Mouse (Mus musculus) Muller cell, postnatal 12 days (primary cell): ENCODE results near the gene Rc3h1.
A peak's percentile ranks its signal among the peaks of the same experiment; 100 is the strongest.
"Not testable (repeated sequence)": the region's sequence is repeated elsewhere in the genome, so short reads cannot be mapped to it uniquely, and the experiment has no call there.

Experiments used
- DNase-seq: peaks from one replicate; pipeline ENCODE4 v3.0.0-alpha.2; 2015; ENCODE audit errors: inconsistent ontology term

Gene Rc3h1

DNA sequence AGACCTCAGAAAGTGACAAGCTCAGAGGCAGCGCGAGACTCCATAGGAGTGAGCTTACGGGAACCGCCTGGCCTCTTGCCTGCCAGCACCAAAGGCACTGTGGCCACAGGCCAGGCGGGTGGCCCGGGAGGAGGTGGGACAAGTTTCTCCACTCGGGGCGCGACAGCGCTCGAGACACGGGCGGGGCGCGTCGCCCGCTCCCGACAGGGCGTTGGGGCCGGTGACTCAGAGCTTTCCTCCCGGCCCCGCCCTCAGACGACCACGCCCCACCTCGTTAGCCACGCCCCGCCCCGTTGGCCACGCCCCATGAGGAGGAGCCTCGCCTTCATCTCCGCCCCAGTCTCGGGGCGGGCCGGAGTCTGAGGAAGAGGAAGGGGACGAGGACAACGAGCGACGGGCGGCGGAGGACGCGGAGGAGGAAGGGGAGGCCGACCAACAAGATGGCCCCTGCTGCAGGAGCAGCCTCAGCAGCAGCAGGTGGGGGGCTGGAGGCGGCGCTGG is at the start of gene Rc3h1:
Gene Rc3h1 (plus strand): TSS at position 362 of the 501 bp plus-strand sequence.
- peak; percentile 99 for DNase-seq

DNA sequence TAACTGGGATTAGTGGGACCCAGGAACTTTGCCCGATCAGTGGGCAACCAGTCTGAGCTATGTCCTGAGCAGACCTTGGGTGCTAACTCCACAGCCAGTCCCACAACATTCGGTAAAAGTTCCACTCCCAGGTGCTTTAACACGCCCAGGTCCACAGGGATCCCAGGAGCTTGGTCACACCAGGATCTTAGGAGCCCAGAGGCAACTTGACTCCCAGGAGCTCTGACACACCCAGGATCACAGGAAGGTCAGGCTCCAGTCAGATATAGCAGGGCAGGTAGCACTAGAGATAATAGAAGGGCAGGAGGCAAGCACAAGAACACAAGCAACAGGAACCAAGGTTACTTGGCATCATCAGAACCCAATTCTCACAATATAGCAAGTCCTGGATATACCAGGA is 48.1 kb upstream of the Rc3h1 start:
- DNase-seq, result no peak

DNA sequence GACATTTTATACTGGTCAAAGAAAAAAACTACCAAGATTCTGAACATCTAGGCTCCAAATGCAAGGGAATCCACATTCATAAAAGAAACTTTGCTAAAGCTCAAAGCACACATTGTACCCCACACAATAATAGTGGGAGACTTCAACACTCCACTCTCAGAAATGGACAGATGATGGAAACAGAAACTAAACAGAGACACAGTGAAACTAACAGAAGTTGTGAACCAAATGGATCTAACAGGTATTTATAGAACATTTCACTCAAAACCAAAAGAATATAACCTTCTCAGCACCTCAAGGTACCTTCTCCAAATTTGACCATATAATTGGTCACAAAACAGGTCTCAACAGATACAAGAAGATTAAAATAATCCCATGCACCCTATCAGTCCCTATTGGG is 46.3 kb upstream of the Rc3h1 start:
- not testable (repeated sequence) for DNase-seq

DNA sequence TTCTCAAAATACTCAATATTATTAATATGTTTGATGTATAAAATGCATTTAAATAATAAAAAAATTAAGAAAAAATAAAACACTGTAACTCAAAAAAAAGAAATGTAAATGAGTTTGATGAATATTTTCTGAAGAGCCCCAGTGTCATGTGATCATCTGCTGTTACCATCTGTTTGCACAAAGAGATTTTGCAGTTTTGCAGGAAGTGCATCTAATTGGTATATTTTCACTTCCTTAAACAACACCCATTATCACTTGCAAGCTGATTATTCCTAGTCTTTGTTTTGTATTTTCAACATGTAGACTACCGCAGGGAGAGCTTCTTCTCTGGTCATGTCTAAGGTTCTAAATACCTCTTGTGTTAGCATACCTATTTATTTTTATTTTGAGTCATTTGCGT is 45.1 kb upstream of the Rc3h1 start:
- DNase-seq, result no peak

DNA sequence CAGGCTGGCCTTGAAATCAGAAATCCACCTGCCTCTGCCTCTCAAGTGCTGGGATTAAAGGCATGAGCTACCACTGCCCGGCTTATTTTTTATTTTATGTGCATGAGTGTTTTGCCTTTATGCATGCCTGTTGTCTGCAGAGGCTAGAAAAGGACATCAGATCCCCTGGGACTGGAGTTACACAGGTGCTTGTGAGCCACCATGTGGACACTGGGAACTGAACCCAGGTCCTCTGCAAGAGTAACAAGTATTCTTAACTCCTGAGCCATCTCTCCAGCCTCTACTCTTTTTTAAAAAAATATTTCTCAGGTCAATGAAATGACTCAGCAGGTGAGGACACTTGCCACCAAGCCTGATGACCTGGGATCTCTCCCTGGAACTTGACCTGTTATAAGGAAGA is 44.6 kb upstream of the Rc3h1 start:
- DNase-seq, result no peak

DNA sequence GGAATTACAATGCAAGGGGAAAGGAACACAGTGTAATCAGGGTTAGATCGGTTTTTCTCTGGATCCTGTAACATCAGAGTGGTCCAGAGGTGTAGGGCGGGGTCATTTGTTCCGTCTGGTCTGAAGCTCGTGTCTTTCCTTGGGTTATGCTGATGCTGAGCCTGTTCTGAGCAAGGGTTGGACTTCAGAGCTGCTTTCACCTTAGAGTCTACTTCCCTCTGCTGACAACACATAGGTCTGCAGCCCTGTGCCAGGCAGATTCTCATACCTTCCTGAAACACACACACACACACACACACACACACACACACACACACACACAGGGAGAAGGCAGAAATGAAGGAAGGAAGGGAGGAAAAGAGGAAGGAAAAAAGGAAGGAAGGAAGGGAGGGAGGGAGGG is 43.2 kb upstream of the Rc3h1 start:
- DNase-seq, result no peak

DNA sequence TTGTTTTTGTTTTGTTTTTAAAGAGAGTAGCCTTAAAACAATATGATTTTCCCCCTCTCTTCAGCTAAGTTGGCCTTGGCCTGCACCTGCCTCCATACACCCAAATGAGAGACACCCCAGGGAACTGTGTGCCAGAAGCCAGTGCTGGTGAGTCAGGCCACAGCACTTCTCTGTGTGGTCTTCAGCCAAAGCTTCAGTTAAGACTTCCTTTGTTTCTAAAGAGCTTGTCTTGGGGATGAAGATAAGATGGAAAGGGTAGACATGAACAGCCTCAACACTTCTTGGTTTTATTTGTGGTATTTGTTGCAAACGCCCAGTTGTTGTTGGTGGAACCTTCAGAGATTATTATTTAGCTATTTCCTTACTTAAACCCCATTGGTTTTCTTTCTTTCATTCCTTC is 31.5 kb upstream of the Rc3h1 start:
- peak; percentile 20 for DNase-seq

DNA sequence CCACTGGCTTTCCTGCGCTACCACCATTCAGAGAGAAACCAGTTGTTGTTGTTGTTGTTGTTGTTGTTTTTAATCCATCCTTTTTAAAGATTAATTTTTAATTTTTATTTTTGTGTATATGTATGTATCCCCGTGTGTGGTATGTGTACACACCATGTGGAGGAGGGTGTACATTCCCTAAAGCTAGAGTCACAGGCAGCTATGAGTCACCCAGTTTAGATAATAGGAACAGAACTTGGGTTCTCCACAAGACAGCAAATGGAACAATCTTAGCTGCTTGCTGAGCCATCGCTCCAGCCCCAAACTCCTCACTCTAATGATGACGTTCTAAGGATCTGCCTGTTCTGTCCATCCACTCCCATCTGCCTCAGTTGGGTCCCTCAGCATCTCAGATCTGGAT is 29.2 kb upstream of the Rc3h1 start:
- peak; percentile 34 for DNase-seq

DNA sequence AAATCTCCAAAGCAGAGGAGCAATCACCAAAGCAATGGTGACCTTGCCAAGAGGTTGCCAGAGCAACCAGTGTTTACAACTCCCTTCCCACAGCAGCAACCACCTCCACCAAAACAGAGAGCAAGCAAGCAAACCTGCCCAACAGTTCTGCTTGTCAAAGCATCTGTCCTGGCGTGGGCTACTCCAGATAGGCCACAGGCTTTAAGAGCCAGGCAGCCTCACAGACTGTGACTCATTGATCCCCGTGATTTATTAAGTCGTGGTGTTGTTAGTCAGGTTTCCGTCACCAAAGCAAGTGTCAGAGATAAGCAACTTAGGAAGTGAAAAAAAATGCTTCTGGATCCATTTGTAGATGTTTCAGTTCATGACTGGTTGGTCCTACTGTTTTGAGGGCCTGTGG is 27.7 kb upstream of the Rc3h1 start:
- no peak for DNase-seq

DNA sequence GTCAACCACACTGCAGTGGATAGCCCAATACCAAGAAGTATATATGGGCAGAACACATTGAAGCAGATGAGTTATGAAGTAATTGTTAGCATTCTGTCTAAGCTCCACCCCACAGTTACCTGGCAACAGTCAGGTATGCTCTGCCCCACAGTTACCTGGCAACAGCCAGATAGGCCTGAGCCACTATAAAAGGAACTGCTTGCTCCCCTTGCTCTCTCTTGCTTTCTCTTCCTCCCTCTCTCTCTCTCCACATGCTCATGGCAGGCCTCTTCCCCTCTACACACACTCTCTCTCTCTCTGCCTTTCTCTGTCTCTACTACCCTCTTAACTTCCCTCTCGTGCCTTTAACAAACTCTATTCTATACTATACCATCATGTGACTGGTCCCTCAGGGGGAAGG is 24.8 kb upstream of the Rc3h1 start:
- not testable (repeated sequence) for DNase-seq

DNA sequence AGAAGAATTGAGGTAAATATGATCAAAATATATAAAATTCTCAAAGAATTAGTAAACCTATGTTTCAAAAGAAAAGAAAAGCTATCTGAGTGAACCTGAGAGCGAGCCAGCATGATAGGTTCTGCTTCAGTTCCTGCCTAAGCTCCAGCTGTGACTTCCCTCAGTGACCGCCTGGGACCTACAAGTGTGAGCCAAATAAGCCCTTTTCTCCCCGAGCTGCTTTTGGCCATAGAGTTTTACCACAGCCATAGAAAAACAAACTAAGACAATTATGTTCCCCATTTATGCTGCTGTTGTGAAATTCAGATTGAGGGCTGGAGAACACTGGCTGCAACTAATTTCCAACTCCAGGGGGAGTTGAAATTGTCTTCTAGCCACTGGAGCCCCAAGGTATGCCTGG is 24.2 kb upstream of the Rc3h1 start:
- DNase-seq, result no peak

DNA sequence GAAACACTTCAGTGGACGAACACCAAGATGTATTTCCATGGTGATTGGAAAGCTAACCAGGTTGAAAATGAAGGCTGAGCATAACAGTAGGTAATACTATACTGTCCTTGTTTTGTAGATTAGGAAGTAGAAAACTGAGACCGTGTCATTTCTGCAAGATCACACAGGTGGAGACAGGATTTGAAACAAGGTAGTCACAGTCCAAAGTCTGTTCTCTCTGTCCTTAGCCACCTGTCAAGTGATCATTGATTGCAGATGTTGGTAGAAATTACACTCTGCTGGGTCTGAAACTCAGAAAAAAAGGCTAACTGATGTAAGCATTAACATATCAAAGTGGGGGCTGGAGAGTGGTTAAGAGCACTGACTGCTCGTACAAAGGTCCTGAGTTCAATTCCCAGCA is 21.9 kb upstream of the Rc3h1 start:
- DNase-seq, result no peak

DNA sequence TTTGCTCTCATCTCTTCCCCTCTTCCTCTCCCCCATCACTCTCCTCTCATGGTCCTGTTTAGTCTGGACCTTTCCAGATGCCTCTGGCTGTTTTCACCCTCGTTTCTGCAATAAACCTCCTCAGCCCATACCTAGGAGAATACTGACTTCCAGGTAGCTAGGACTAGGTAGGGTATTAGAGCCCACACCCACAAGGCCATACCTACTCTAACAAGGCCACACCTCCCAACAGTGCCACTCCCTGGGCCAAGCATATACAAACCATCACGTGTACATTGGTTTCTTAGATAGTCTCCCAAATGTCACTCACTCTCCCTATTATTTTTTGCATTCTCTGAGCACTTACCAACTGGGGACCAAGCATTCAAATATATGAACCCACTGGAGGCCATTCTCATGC is 21.2 kb upstream of the Rc3h1 start:
- DNase-seq, result no peak

DNA sequence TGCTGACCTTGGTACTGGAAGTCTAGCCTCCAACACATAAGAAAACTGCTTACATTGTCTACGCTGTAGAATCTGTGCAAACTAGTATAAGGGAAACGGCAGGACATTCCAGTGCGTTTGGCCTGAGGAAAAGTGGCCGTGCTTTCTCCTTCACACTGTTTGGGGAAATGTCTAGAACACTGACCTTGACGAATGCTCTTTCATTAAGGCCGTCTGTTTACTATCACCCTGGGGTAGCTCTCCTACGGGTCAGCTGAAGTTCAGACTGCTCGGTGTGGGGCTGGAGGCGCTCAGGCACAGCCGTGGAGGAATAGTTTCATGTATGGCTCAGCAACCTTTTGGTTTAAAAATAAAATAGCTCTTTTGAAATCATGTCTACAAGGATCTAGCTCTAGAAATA is 6.5 kb upstream of the Rc3h1 start:
- DNase-seq, result no peak

DNA sequence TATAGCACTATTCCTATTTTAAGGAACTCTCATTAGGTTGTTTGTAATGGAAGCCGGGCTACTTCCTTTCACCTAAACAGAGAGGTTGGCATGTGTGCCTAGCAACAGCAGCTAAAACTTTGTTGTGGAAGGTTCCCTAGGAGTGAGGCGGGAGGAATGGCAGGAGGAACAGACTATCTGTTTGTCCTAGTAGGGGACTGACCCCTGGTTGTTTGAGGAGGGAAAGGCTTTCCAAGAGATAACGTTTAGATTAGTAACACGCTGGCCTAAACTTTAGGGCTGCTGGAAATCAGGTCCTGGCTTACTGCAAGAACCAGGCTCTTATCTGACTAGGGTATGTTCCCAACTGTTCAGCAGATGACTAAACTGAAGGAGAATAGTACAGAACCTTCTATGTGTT is 2.2 kb upstream of the Rc3h1 start:
- DNase-seq, result no peak

DNA sequence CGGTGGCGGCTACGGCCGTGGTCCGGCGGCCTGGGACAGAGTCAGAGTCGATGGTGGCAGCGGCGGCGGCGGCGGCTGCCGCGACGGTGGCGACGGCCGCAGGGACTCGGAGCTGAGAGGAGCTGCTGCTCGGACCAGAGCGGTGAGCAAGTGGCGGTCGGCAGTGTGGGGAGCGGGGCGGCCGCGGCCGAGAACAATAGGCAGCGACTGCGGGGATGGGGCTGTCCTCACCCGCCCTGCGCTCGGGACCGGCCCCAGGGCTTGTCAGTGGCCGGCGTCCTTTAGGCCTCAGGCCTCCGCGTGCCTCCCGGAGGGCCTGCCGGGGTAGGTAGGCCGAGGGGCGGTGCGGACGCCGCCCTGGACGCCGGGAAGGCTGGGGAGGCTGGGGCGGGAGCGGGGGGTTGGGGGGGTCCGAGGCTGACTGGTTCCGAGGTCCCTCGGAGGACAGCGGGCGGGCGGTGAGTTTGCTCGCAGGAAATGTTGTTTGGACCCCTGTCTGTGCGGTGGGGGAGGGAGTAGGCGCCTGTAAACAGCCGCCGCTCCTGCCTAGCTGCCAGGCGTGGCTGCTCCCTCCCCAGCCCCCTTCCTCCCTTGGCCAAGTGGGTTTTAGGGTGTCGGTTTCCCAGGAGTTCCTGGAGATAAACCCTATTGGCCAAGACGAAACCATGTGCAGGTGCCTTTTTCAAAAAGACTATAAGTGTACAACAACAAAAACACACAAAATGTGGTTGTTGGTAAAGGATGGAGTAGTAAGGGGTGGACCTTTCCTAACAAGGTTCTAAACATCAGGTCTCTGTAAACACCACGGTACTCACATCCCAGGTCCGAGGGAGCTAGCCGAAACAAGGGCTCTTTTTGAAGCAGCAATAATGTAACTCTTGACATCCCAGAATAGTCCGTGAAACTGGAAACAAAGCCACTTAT is 602 bp downstream of the Rc3h1 start:
- peak; percentile 34 for DNase-seq

DNA sequence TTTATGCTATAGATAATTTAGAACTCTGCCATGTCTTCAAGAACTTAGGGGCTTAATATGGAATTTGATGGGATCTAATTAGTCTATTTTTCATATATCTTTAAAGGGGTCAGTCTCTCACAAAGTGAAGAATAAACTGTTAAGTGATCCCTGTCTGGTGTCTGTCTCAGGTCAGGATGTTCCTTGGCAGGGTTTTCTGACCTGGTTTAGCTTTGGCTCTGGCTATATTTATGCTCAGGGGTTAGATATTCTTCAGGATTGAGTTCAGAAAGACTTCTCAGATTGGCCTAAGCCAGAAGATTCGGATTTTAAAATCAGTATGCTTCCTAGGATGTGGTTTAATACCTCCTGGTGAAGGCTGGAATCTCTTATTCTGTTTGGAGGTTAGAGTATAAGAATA is 4.0 kb downstream of the Rc3h1 start:
- no peak for DNase-seq

DNA sequence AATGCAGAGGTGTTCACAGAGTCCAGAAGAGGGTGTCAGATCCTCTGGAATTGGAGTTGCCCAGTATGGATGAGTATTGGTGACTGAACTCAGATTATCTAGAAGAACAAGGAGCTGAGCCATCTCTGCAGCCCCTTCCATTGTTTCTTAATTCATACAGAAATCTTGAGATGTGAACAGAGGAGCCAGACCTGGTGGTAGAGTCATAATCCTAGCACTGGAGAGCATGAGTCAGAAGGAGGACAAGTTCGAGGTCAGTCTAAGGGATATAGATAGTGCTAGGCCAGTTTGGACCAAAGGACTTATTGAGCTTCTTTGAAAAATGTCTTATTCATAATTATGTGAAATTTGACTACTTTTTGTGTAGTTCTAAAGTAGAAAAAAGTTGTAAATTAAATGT is 4.6 kb downstream of the Rc3h1 start:
- no peak for DNase-seq

DNA sequence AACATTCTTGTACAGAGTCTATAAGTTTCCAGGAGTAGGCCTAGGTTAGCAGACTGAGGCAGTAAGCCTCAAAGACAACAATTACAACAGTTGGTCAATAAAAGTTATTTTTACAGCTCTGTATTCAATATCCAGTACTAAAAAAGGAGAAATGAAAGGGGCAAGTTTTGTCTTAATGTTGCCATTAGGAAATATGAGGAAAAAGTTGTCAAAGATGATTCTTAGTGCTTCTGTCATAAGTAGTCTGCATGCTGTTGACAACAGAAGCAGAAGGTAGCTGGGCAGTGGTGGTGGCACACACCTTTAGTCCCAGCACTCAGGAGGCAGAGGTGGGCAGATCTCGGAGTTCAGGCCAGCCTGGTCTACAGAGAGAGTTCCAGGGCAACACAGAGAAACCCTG is 13.2 kb downstream of the Rc3h1 start:
- DNase-seq, result no peak

DNA sequence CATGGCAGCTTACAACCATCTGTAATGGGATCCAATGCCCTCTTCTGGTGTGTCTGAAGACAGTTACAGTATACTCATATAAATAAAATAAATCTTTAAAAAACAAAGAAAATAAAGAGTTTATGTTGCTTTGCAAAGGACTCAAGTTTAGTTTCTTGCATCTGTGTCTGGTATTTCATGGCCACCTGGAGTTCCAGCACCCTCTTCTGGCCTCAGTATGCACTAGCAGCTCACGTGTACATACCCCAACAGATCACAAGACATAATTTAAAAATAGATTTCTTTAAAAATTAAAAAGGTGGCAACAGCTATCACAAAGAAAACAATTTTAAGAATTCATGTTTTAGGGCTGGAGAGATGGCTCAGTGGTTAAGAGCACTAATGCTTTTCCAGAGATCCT is 15.7 kb downstream of the Rc3h1 start:
- no peak for DNase-seq

DNA sequence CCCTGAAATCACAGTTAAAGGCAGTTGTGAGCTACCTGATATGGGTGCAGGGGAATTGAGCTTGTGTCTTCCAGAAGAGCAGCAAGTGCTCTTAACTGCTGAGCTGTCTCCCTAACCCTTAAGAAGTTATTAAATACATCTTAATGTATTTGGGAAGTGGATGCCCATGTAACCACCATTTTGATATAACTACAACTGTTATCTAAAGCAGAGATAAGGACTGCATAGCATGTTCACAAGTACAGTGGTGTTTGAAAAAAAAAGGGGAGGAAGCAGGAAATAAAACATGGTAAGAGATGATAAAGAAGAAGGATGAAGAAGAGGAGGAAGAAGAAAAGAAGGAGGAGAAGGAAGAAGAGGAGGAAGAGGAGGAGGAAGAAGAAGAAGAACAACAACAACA is 25.1 kb downstream of the Rc3h1 start:
- no peak for DNase-seq

DNA sequence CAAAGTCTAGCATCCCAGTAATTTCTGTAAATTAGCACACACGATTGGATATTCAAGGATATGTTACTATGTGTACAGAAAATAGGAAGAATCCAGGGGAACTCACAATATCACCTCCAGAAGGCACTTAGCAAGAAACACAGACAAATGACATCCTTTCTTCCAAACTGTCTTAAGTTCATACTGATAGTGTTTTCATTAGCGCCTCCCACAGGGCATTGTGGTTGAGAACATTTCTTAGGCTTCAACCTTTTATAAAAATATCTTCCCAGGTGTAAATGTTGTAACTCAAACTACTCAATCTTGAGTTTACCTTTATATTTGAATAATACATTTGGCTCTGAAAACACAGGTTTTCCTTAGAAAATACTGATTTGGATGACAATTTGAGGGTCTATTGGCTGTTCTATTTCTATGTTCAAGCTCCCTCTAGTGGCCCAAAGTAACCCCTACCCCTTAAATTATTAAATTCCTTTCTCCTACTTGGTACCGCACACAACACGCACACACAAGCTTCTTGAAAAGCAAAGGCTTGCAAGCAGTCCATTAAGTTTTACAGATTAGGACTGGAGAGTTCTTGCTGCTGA is 27.8 kb downstream of the Rc3h1 start:
- peak; percentile 25 for DNase-seq

DNA sequence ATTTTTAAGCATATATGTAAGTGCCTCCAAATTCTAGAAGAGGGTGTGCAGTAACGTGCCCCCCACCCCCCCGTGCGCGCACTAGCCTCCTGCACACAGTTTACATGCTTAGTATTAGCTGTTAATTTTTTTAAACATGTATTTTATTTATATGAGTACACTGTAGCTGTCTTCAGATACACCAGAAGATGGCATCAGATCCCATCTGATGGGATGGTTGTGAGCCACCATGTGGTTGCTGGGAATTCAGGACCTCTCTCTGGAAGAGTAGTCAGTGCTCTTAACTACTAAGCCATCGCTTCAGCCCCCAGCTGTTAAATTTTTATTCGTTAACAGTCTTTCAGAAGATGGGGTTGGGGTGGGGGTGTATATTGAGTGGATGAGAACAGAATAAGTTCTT is 29.3 kb downstream of the Rc3h1 start:
- no peak for DNase-seq
